Mouse (Mus musculus): ENCODE measurements around the gene Gpr21. TPM values are rescaled to one million over a fixed set of nuclear protein-coding genes. Genes with fewer than 3 reads are reported as not detected.

Gpr21 gene
- polyA plus RNA-seq (2015; fragmentation: Illumina TruSeq; extraction: RNeasy Lipid Tissue Mini Kit (QIAGEN cat#74804); ENCODE audit: insufficient read depth, low replicate concordance), result 0.26 TPM

GRCm38 (mm10) chr2:37516030-37516710 is at the start of gene Gpr21:
Gene Gpr21 (plus strand): TSS chr2:37516332.

Other genes starting within 250 kb of the Gpr21 start
- not detected for gene Olfr368, start 189.8 kb upstream of the Gpr21 start, polyA plus RNA-seq (2015; fragmentation: Illumina TruSeq; extraction: RNeasy Lipid Tissue Mini Kit (QIAGEN cat#74804); ENCODE audit: insufficient read depth, low replicate concordance)
- 42.2 TPM for gene Pdcl, start 157.0 kb upstream of the Gpr21 start, polyA plus RNA-seq (2015; fragmentation: Illumina TruSeq; extraction: RNeasy Lipid Tissue Mini Kit (QIAGEN cat#74804); ENCODE audit: insufficient read depth, low replicate concordance)
- 39.2 TPM for gene Rc3h2, start 93.4 kb upstream of the Gpr21 start, polyA plus RNA-seq (2015; fragmentation: Illumina TruSeq; extraction: RNeasy Lipid Tissue Mini Kit (QIAGEN cat#74804); ENCODE audit: insufficient read depth, low replicate concordance)
- 16.5 TPM for gene Zbtb26, start 73.2 kb upstream of the Gpr21 start, polyA plus RNA-seq (2015; fragmentation: Illumina TruSeq; extraction: RNeasy Lipid Tissue Mini Kit (QIAGEN cat#74804); ENCODE audit: insufficient read depth, low replicate concordance)
- 26.8 TPM for gene Zbtb6, start 73.2 kb upstream of the Gpr21 start, polyA plus RNA-seq (2015; fragmentation: Illumina TruSeq; extraction: RNeasy Lipid Tissue Mini Kit (QIAGEN cat#74804); ENCODE audit: insufficient read depth, low replicate concordance)
- 37.7 TPM for gene Rabgap1, start 73.1 kb upstream of the Gpr21 start, polyA plus RNA-seq (2015; fragmentation: Illumina TruSeq; extraction: RNeasy Lipid Tissue Mini Kit (QIAGEN cat#74804); ENCODE audit: insufficient read depth, low replicate concordance)
- gene Strbp, start 187.5 kb downstream of the Gpr21 start, polyA plus RNA-seq (2015; fragmentation: Illumina TruSeq; extraction: RNeasy Lipid Tissue Mini Kit (QIAGEN cat#74804); ENCODE audit: insufficient read depth, low replicate concordance), result 90.4 TPM

All from spleen, adult 10 weeks (tissue).